Mouse (Mus musculus) brain, adult 2 months (tissue): ENCODE measurements around the gene Sec61g.
A peak's percentile ranks its signal among the peaks of the same experiment; 100 is the strongest.
"Not testable (repeated sequence)": the region's sequence is repeated elsewhere in the genome, so short reads cannot be mapped to it uniquely, and the experiment has no call there.

Experiments used
- DNase-seq: peaks from one replicate; pipeline ENCODE4 v3.0.0; 2011; ENCODE audit warnings: low read depth, low spot score

The Sec61g gene

GRCm38 (mm10) chr11:16508052-16508654 is at the start of gene Sec61g:
Sec61g (minus strand) TSS chr11:16508484.
- peak; percentile 98 for DNase-seq

- DNase-seq, result no peak
Observed at GRCm38 (mm10) chr11:16546421-16547163, 38.3 kb upstream of the Sec61g start.

- no peak for DNase-seq
Observed at GRCm38 (mm10) chr11:16537379-16537778, 29.1 kb upstream of the Sec61g start.

- no peak for DNase-seq
Observed at GRCm38 (mm10) chr11:16534582-16535553, 26.6 kb upstream of the Sec61g start.

- peak; percentile 20 for DNase-seq
Observed at GRCm38 (mm10) chr11:16532877-16533276, 24.6 kb upstream of the Sec61g start.

- DNase-seq, result no peak
Observed at GRCm38 (mm10) chr11:16528909-16529308, 20.6 kb upstream of the Sec61g start.

- DNase-seq, result no peak
Observed at GRCm38 (mm10) chr11:16528391-16528790, 20.1 kb upstream of the Sec61g start.

- no peak for DNase-seq
Observed at GRCm38 (mm10) chr11:16527743-16528142, 19.5 kb upstream of the Sec61g start.

GRCm38 (mm10) chr11:16526467-16526866 is 18.2 kb upstream of the Sec61g start:
- DNase-seq, result no peak

- no peak for DNase-seq
Observed at GRCm38 (mm10) chr11:16525724-16526123, 17.4 kb upstream of the Sec61g start.

- DNase-seq, result peak; percentile 61
Observed at GRCm38 (mm10) chr11:16524917-16525640, 16.8 kb upstream of the Sec61g start.

GRCm38 (mm10) chr11:16515081-16515480 is 6.8 kb upstream of the Sec61g start:
- not testable (repeated sequence) for DNase-seq

- DNase-seq, result not testable (repeated sequence)
Observed at GRCm38 (mm10) chr11:16514221-16514620, 5.9 kb upstream of the Sec61g start.

GRCm38 (mm10) chr11:16507385-16508051 is 766 bp downstream of the Sec61g start:
- DNase-seq, result peak; percentile 10

- no peak for DNase-seq
Observed at GRCm38 (mm10) chr11:16505999-16506398, 2.3 kb downstream of the Sec61g start.

- no peak for DNase-seq
Observed at GRCm38 (mm10) chr11:16503150-16503549, 5.1 kb downstream of the Sec61g start.

GRCm38 (mm10) chr11:16502744-16503143 is 5.5 kb downstream of the Sec61g start:
- no peak for DNase-seq

GRCm38 (mm10) chr11:16498756-16499680 is 9.3 kb downstream of the Sec61g start:
- DNase-seq, result peak; percentile 12
